Comparison of ENCODE assay signal across 28 mouse cellular contexts in genomic region chr11:84846741-84847474, GRCm38 (mm10). TPM values are rescaled to one million over a fixed set of nuclear protein-coding genes. Genes with fewer than 3 reads are reported as not detected.
A peak's percentile ranks its signal among the peaks of the same experiment; 100 is the strongest.
DNase-seq lines count a peak whose midpoint lies in the region; ATAC-seq and TF ChIP-seq lines count a peak whose summit lies in the region.
"Had no signal": no experiment of that assay in that cellular context is flagged by ENCODE, and none has a peak within 500 bp of the region (broad histone marks: within the 10 kb centered on the region; RNA-seq: fewer than 3 reads in every experiment).

No protein-coding gene starts in this region.

- TF ChIP-seq CTCF in E14TG2a.4 (conservative IDR thresholded peaks at IDR 0.05; ENCODE audit: low read length): no peak

- in situ Hi-C loops in ES-E14 (cut with MboI; ENCODE audit: low sequenced_read_pairs in 2 of 2, unreplicated experiment in 2 of 2): no loop called here

- H3K9me3 ChIP-seq in E14TG2a.4 (ENCODE audit: low read length) (no peaks in the 10 kb centered on the region), ES-E14 (ENCODE audit: control insufficient read depth, insufficient read depth, low read depth, low read length) (no peaks in the 10 kb centered on the region)
- H3K9me3 ChIP-seq in kidney, embryonic 14.5 days (ENCODE audit: control insufficient read depth, low read length): no peaks in the 10 kb centered on the region
- H3K9me3 ChIP-seq: embryonic facial prominence, embryonic 10.5 days; embryonic facial prominence, embryonic 13.5 days; forebrain, embryonic 12.5 days; forebrain, embryonic 15.5 days; G1E; heart, embryonic 12.5 days; heart, embryonic 15.5 days; hindbrain, embryonic 10.5 days; hindbrain, embryonic 13.5 days; intestine, embryonic 15.5 days had no signal

- peaks cover 32% of the 10 kb centered on the region for H3K36me3 ChIP-seq in E14TG2a.4 (ENCODE audit: insufficient read depth, low read length)
- H3K36me3 ChIP-seq in ES-E14 (ENCODE audit: control insufficient read depth, insufficient read depth, low read length, poor library complexity, severe bottlenecking): peaks cover 3% of the 10 kb centered on the region
- peaks cover 35% of the 10 kb centered on the region for H3K36me3 ChIP-seq in kidney, embryonic 14.5 days (ENCODE audit: control insufficient read depth, insufficient read depth, low read length)

- 94% methylated on average over 15 of the region's 15 CpGs for WGBS in kidney, embryonic 14.5 days

- H3K4me3 ChIP-seq in E14TG2a.4 (replicated peaks; ENCODE audit: low read length) (peak overlapping the region; percentile 43), ES-E14 (ENCODE audit: insufficient read depth in 1 of 2, low read depth in 1 of 2, low read length in 2 of 2, poor library complexity in 1 of 2, severe bottlenecking in 1 of 2) (peak overlapping the region; percentile 4 to 19; a peak in 2 of 4 replicates)
- no peak overlapping the region for H3K4me3 ChIP-seq in kidney, embryonic 14.5 days (ENCODE audit: low read length)
- H3K4me3 ChIP-seq: embryonic facial prominence, embryonic 10.5 days; embryonic facial prominence, embryonic 13.5 days; erythroblast, embryonic 14.5 days; forebrain, embryonic 12.5 days; forebrain, embryonic 15.5 days; heart, embryonic 12.5 days; heart, embryonic 15.5 days; hindbrain, embryonic 10.5 days; hindbrain, embryonic 13.5 days; intestine, embryonic 15.5 days had no signal

- no peak for ATAC-seq in kidney, embryonic 14.5 days (ENCODE audit: low FRiP score, low TSS enrichment)
- ATAC-seq: CD4-positive, CD25-positive, alpha-beta regulatory T cell, adult 4 months; forebrain, embryonic 15.5 days; hindbrain, embryonic 16.5 days; intestine, embryonic 15.5 days had no signal

- H3K27ac ChIP-seq in ES-E14 (ENCODE audit: insufficient read depth, low read depth, low read length, poor library complexity, severe bottlenecking): peak overlapping the region; percentile 98
- H3K27ac ChIP-seq in kidney, embryonic 14.5 days (ENCODE audit: low read depth, low read length): no peak overlapping the region
- H3K27ac ChIP-seq: embryonic facial prominence, embryonic 10.5 days; embryonic facial prominence, embryonic 13.5 days; forebrain, embryonic 12.5 days; forebrain, embryonic 15.5 days; heart, embryonic 15.5 days; hindbrain, embryonic 10.5 days; hindbrain, embryonic 13.5 days; intestine, embryonic 15.5 days had no signal

- H3K4me2 ChIP-seq in kidney, embryonic 14.5 days (replicated peaks; ENCODE audit: low read depth, low read length): no peak overlapping the region
- H3K4me2 ChIP-seq: embryonic facial prominence, embryonic 13.5 days; forebrain, embryonic 12.5 days; forebrain, embryonic 15.5 days; heart, embryonic 12.5 days; heart, embryonic 15.5 days; hindbrain, embryonic 13.5 days; intestine, embryonic 15.5 days had no signal

- no peaks in the 10 kb centered on the region for H3K27me3 ChIP-seq in E14TG2a.4 (ENCODE audit: insufficient read depth, low read length)
- H3K27me3 ChIP-seq in kidney, embryonic 14.5 days (ENCODE audit: control insufficient read depth, insufficient read depth, low read length): no peaks in the 10 kb centered on the region
- H3K27me3 ChIP-seq: embryonic facial prominence, embryonic 13.5 days; forebrain, embryonic 12.5 days; forebrain, embryonic 15.5 days; heart, embryonic 12.5 days; heart, embryonic 15.5 days; hindbrain, embryonic 13.5 days; intestine, embryonic 15.5 days had no signal

- peaks cover 63% of the 10 kb centered on the region for H3K4me1 ChIP-seq in E14TG2a.4 (replicated peaks; ENCODE audit: low read depth, low read length)
- H3K4me1 ChIP-seq in ES-E14 (ENCODE audit: control insufficient read depth in 2 of 2, insufficient read depth in 2 of 2, low read length in 2 of 2, poor library complexity in 1 of 2): peaks cover 4% of the 10 kb centered on the region in 2 experiments; a peak in 3 of 4 replicates
- no peaks in the 10 kb centered on the region for H3K4me1 ChIP-seq in kidney, embryonic 14.5 days (ENCODE audit: control insufficient read depth, insufficient read depth, low read length)
- H3K4me1 ChIP-seq: embryonic facial prominence, embryonic 10.5 days; embryonic facial prominence, embryonic 13.5 days; forebrain, embryonic 12.5 days; forebrain, embryonic 15.5 days; heart, embryonic 12.5 days; heart, embryonic 15.5 days; hindbrain, embryonic 10.5 days; hindbrain, embryonic 13.5 days; intestine, embryonic 15.5 days had no signal

- DNase-seq in 3T3-L1 (ENCODE audit: low read depth, low spot score) (peak; percentile 22), ES-E14 (ENCODE audit: low read depth, low spot score) (peak; percentile 46), WW6 (ENCODE audit: low read depth, low spot score) (peak; percentile 55)
- DNase-seq in urinary bladder, postnatal 10 days (ENCODE audit: low spot score): no peak
- DNase-seq in kidney, postnatal 14 days: no peak
- DNase-seq: cerebellum, adult 11 months; cerebellum, adult 2 months; cerebellum, postnatal 36 days; embryo, embryonic 11 days; gastrocnemius, postnatal 25 days; heart, adult 18-20 months; heart, postnatal 10 days; heart, postnatal 36 days had no signal

- H3K9ac ChIP-seq in ES-E14 (ENCODE audit: insufficient read depth, low read depth, low read length, poor library complexity, severe bottlenecking): peak overlapping the region; percentile 70
- no peak overlapping the region for H3K9ac ChIP-seq in kidney, embryonic 14.5 days (ENCODE audit: low read depth, low read length)
- H3K9ac ChIP-seq: embryonic facial prominence, embryonic 13.5 days; forebrain, embryonic 12.5 days; forebrain, embryonic 15.5 days; heart, embryonic 12.5 days; heart, embryonic 15.5 days; hindbrain, embryonic 13.5 days; intestine, embryonic 15.5 days had no signal

TF ChIP-seq in ES-E14, 5 proteins besides CTCF, POLR2A, EP300 and RAD21:
- TF ChIP-seq HCFC1 (IDR thresholded peaks at IDR 0.05; ENCODE audit: borderline replicate concordance, insufficient read depth, low read length) (no peak), ZNF384 (IDR thresholded peaks at IDR 0.05; ENCODE audit: low read depth, low read length) (no peak), CHD2 (IDR thresholded peaks at IDR 0.05; ENCODE audit: low read depth, low read length) (no peak), MAFK (IDR thresholded peaks at IDR 0.05; ENCODE audit: insufficient read depth, low read depth, low read length) (no peak), ZC3H11A (IDR thresholded peaks at IDR 0.05; ENCODE audit: borderline replicate concordance, low read depth, low read length) (no peak)

RNA-seq across cellular contexts. Expression of gene Dhrs11, which starts 18.1 kb away (rescaled TPM):
- 5.2 and 6.2 TPM in 2 replicates for total RNA-seq in ES-E14 (2012; rRNA removed)
- 8.3 and 10.4 TPM in 2 replicates for polyA plus RNA-seq in kidney, embryonic 14.5 days (2014; fragmentation: Nextera tagmentation; extraction: Ambion mirVana)

RNA-seq across cellular contexts. Expression of gene Ggnbp2, which starts 23.7 kb away (rescaled TPM):
- 38.6 and 59.1 TPM in 2 replicates for total RNA-seq in ES-E14 (2012; rRNA removed)
- polyA plus RNA-seq in kidney, embryonic 14.5 days (2014; fragmentation: Nextera tagmentation; extraction: Ambion mirVana): 68.7 and 74.7 TPM in 2 replicates

RNA-seq across cellular contexts. Expression of gene Mrm1, which starts 27.6 kb away (rescaled TPM):
- 9.4 and 9.9 TPM in 2 replicates for total RNA-seq in ES-E14 (2012; rRNA removed)
- polyA plus RNA-seq in kidney, embryonic 14.5 days (2014; fragmentation: Nextera tagmentation; extraction: Ambion mirVana): 8.4 and 12.6 TPM in 2 replicates

RNA-seq across cellular contexts. Expression of gene Myo19, which starts 33.0 kb away (rescaled TPM):
- 16.2 and 20.2 TPM in 2 replicates for total RNA-seq in ES-E14 (2012; rRNA removed)
- polyA plus RNA-seq in kidney, embryonic 14.5 days (2014; fragmentation: Nextera tagmentation; extraction: Ambion mirVana): 9.2 and 15.0 TPM in 2 replicates

RNA-seq across cellular contexts. Expression of gene Pigw, which starts 33.2 kb away (rescaled TPM):
- 7.2 and 7.7 TPM in 2 replicates for total RNA-seq in ES-E14 (2012; rRNA removed)
- polyA plus RNA-seq in kidney, embryonic 14.5 days (2014; fragmentation: Nextera tagmentation; extraction: Ambion mirVana): 4.0 and 4.8 TPM in 2 replicates

Comparison
In these comparisons a context has a peak if more than half of its experiments do, and no peak if none do; other contexts are left out.
1. DNase-seq: peak in 3T3-L1 (single experiment), ES-E14 (single experiment) and WW6 (single experiment); none in urinary bladder, postnatal 10 days (single experiment) and kidney, postnatal 14 days (single experiment).